Mouse (Mus musculus): Measurements from ENCODE around the gene Stxbp5l. TPM values are rescaled to one million over a fixed set of nuclear protein-coding genes. Genes with fewer than 3 reads are reported as not detected.

Gene Stxbp5l
- polyA plus RNA-seq, 1 experiment = 20.0 TPM

GRCm38 (mm10) chr16:37094169-37094833 is 290.5 kb downstream of the Stxbp5l start:
- Histone ChIP-seq H3K27ac (ENCODE audit: insufficient read depth, low read length) (no peak overlapping the region), H3K4me1 (ENCODE audit: control insufficient read depth, insufficient read depth, low read length) (no peaks in the 10 kb centered on the region), H3K4me3 (replicated peaks; ENCODE audit: insufficient read depth, low read depth, low read length) (no peak overlapping the region), H3K27me3 (ENCODE audit: control insufficient read depth, insufficient read depth, low read length) (no peaks in the 10 kb centered on the region)
- no peak for TF ChIP-seq POLR2A (IDR thresholded peaks at IDR 0.05; ENCODE audit: borderline replicate concordance, insufficient read depth, low read length)
- no peak for TF ChIP-seq CTCF (IDR thresholded peaks at IDR 0.05; ENCODE audit: borderline replicate concordance, insufficient read depth, low read depth, low read length)
- DNase-seq = no peak
- WGBS = 52% methylated on average over 4 of the region's 4 CpGs

DNA sequence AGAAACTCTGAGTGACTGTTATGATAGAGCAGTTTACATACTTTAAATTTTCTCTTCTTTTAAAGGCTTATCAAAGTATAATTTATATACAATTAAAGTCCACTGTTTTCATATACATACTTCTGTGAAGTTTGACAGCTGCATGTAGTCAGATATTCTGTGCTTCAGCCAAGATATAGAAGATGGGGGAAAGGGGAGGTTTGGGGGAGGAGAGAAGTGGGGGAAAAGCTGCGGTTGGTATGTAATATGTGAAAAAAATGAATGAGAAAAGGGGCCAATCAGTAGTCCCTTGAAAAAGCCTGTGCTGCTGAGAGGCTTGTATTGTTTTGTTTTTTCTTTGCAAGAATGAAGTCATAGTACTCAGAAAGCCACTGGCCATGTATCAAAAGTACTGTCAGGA is 295.1 kb downstream of the Stxbp5l start:
- DNase-seq = no peak
- TF ChIP-seq POLR2A (IDR thresholded peaks at IDR 0.05; ENCODE audit: borderline replicate concordance, insufficient read depth, low read length) (no peak), CTCF (IDR thresholded peaks at IDR 0.05; ENCODE audit: borderline replicate concordance, insufficient read depth, low read depth, low read length) (no peak)
- Histone ChIP-seq H3K4me3 (replicated peaks; ENCODE audit: insufficient read depth, low read depth, low read length) (no peak overlapping the region), H3K4me1 (ENCODE audit: control insufficient read depth, insufficient read depth, low read length) (no peaks in the 10 kb centered on the region), H3K27ac (ENCODE audit: insufficient read depth, low read length) (no peak overlapping the region), H3K27me3 (ENCODE audit: control insufficient read depth, insufficient read depth, low read length) (no peaks in the 10 kb centered on the region)
- WGBS = 65% methylated on average over 1 of the region's 1 CpGs

DNA sequence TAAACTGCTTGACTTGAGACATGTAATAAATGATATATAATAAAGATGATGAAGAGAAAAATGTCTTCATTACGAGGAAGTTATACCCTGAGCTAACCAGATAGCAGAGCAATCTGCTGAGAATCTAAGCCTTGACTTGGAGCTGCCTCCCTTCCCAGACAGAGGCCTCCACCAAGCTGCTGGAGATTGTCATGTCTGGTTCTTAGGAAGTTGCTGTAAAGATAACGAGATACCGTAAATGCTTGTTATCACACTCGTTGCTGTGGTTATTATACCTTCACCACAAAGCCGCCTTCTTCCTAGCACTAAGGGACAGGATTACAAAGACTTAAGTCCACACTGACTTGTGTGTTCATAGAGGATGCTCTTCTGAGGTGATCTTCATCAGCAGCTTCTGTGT is 312.4 kb downstream of the Stxbp5l start:
- Histone ChIP-seq H3K27ac (ENCODE audit: insufficient read depth, low read length) (no peak overlapping the region), H3K27me3 (ENCODE audit: control insufficient read depth, insufficient read depth, low read length) (no peaks in the 10 kb centered on the region), H3K4me3 (replicated peaks; ENCODE audit: insufficient read depth, low read depth, low read length) (no peak overlapping the region), H3K4me1 (ENCODE audit: control insufficient read depth, insufficient read depth, low read length) (no peaks in the 10 kb centered on the region)
- no peak for DNase-seq
- TF ChIP-seq CTCF (IDR thresholded peaks at IDR 0.05; ENCODE audit: borderline replicate concordance, insufficient read depth, low read depth, low read length) (no peak), POLR2A (IDR thresholded peaks at IDR 0.05; ENCODE audit: borderline replicate concordance, insufficient read depth, low read length) (no peak)
- WGBS = 97% methylated on average over 5 of the region's 5 CpGs

Other genes with a start within 250 kb of the Stxbp5l start
- 12.1 and 12.8 TPM in 2 replicates for gene Gtf2e1, start 154.8 kb upstream of the Stxbp5l start, polyA plus RNA-seq (2012; rRNA removed)
- 7.5 and 8.6 TPM in 2 replicates for gene Rabl3, start 154.9 kb upstream of the Stxbp5l start, polyA plus RNA-seq (2012; rRNA removed)
- 0.23 and 0.41 TPM in 2 replicates for gene Hgd, start 195.2 kb upstream of the Stxbp5l start, polyA plus RNA-seq (2012; rRNA removed)